Mouse (Mus musculus) olfactory bulb, adult 2 months (tissue): ENCODE measurements around the gene Atrn.

Experiments used
- CTCF ChIP-seq: fragments of 200-500 bp; IDR thresholded peaks from 2 replicates; pipeline ENCODE4 v1.5.1; 2012; ENCODE audit warnings: low read depth, mild to moderate bottlenecking, low read length, moderate library complexity; ENCODE audit not compliant: insufficient read depth
- POLR2A ChIP-seq: fragments of 200-500 bp; IDR thresholded peaks from 2 replicates; pipeline ENCODE4 v1.6.1; 2012; ENCODE audit warnings: mild to moderate bottlenecking, low read depth, low read length, moderate library complexity; ENCODE audit not compliant: insufficient read depth

GRCm38 (mm10) chr2:130914873-130915272, 8.6 kb downstream of the Atrn start:
- TF ChIP-seq CTCF (no peak), POLR2A (no peak)
